In the genomic region with DNA sequence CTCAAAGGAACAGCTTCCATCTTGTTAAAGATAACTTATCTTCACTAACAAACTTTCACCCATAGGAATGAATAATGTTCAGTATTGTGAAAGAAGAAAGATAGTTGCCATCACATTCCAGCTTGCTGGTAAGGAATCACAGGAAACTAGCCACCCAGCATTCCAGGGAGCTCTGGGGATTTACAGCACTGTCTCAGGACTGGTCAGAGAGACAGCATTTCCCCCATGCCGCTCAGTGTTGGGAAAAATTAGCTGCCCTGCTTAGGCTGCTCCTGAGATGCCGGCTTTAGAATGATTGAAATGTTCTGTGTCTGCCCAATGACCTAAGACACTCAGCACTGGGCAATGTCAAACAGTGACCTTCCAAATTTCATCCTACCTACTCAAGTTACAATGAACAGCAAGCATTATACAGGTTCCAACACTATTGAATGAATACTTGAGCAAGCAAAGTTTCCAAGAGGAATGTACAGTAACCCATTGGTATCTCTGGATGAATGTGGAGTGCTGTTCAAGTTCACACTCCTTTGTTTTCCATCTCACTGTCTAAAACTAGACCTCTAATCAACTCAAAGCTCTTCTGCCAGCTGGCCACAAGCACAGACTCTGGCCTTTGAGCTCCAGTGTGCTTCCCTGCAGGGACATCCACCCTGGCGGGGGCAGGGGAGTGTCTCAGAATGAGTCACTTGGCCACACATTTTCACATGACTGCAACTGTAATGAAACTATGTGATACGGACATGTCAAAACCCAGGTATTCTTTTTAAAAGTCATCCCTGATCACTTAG, we compare ENCODE assay signal across 13 mouse cellular contexts. TPM values are rescaled to one million over a fixed set of nuclear protein-coding genes. Genes with fewer than 3 reads are reported as not detected.
A peak's percentile ranks its signal among the peaks of the same experiment; 100 is the strongest.
DNase-seq lines count a peak whose midpoint lies in the region; ATAC-seq and TF ChIP-seq lines count a peak whose summit lies in the region.
"Had no signal": no experiment of that assay in that cellular context is flagged by ENCODE, and none has a peak within 500 bp of the region (broad histone marks: within the 10 kb centered on the region; RNA-seq: fewer than 3 reads in every experiment).

No protein-coding gene starts in this region.

- H3K27ac ChIP-seq in kidney, adult 2 months (ENCODE audit: insufficient read depth, low read depth, low read length): no peak overlapping the region
- no peak overlapping the region for H3K27ac ChIP-seq in kidney, embryonic 15.5 days
- H3K27ac ChIP-seq: hindbrain, embryonic 15.5 days; limb, embryonic 13.5 days had no signal

- no peak overlapping the region for H3K9ac ChIP-seq in kidney, embryonic 15.5 days
- H3K9ac ChIP-seq: hindbrain, embryonic 15.5 days; limb, embryonic 13.5 days had no signal

- H3K4me3 ChIP-seq in kidney, adult 2 months (ENCODE audit: insufficient read depth, low read depth, low read length): no peak overlapping the region
- no peak overlapping the region for H3K4me3 ChIP-seq in kidney, embryonic 15.5 days (replicated peaks)
- H3K4me3 ChIP-seq: erythroblast, embryonic 14.5 days; hindbrain, embryonic 15.5 days; limb, embryonic 13.5 days; megakaryocyte, embryonic 14.5 days had no signal

- H3K27me3 ChIP-seq in kidney, adult 2 months (replicated peaks; ENCODE audit: control insufficient read depth, insufficient read depth, low read length): no peaks in the 10 kb centered on the region
- H3K27me3 ChIP-seq in kidney, embryonic 15.5 days: no peaks in the 10 kb centered on the region
- H3K27me3 ChIP-seq: hindbrain, embryonic 15.5 days; limb, embryonic 13.5 days; megakaryocyte, embryonic 14.5 days had no signal

- no peaks in the 10 kb centered on the region for H3K36me3 ChIP-seq in kidney, adult 2 months (ENCODE audit: control insufficient read depth, insufficient read depth, low read length)
- peaks cover 6% of the 10 kb centered on the region for H3K36me3 ChIP-seq in kidney, embryonic 15.5 days
- H3K36me3 ChIP-seq: G1E; hindbrain, embryonic 15.5 days had no signal

- no peak for TF ChIP-seq POLR2A in kidney, adult 2 months (IDR thresholded peaks at IDR 0.05; ENCODE audit: low read depth, low read length)

- no peak for TF ChIP-seq CTCF in kidney, adult 2 months (conservative IDR thresholded peaks at IDR 0.05; ENCODE audit: insufficient read depth, insufficient read length, low read depth, low read length)

- H3K9me3 ChIP-seq in kidney, embryonic 15.5 days (replicated peaks): no peaks in the 10 kb centered on the region
- H3K9me3 ChIP-seq: G1E; hindbrain, embryonic 15.5 days; limb, embryonic 13.5 days; megakaryocyte, embryonic 14.5 days had no signal

- 41% methylated on average over 4 of the region's 4 CpGs for WGBS in kidney, adult 2 months
- WGBS in kidney, embryonic 15.5 days: 63% methylated on average over 4 of the region's 4 CpGs

- peak; percentile 30 for DNase-seq in kidney, adult 2 months
- peak; percentile 97 for DNase-seq in Muller cell, postnatal 12 days (ENCODE audit: inconsistent ontology term)
- DNase-seq in gastrocnemius, postnatal 25 days: peak; percentile 37
- peak; percentile 62 for DNase-seq in heart, postnatal 4 days
- no peak for DNase-seq in right cerebral cortex, postnatal 14 days
- no peak for DNase-seq in thymus, postnatal 14 days

- H3K4me2 ChIP-seq in kidney, embryonic 15.5 days: no peak overlapping the region
- H3K4me2 ChIP-seq: hindbrain, embryonic 15.5 days; limb, embryonic 13.5 days had no signal

- ATAC-seq in kidney, embryonic 15.5 days (replicated peaks; ENCODE audit: low FRiP score): no peak
- no peak for ATAC-seq in monocyte, adult 5-6 weeks (replicated peaks; ENCODE audit: insufficient number of reproducible peaks, low FRiP score, low TSS enrichment, poor library complexity, severe bottlenecking)

- no peaks in the 10 kb centered on the region for H3K4me1 ChIP-seq in kidney, adult 2 months (ENCODE audit: control insufficient read depth, insufficient read depth, low read length)
- peaks cover 3% of the 10 kb centered on the region; the same call in 1 of the 2 replicates for H3K4me1 ChIP-seq in kidney, embryonic 15.5 days
- H3K4me1 ChIP-seq: hindbrain, embryonic 15.5 days; limb, embryonic 13.5 days; megakaryocyte, embryonic 14.5 days had no signal

RNA-seq across cellular contexts. Expression of gene Col12a1, which starts 38.0 kb away (rescaled TPM):
- 7.1 and 9.2 TPM in 2 replicates for polyA plus RNA-seq in kidney, adult 2 months (2012; rRNA removed)
- 30.5 and 33.5 TPM in 2 replicates for polyA plus RNA-seq in kidney, embryonic 15.5 days (2015; fragmentation: Nextera tagmentation; extraction: Ambion mirVana)
- 10 to 100 TPM in 1 of 2 experiments, 1 to 10 TPM in 1; 8.8 to 20.8 TPM for total RNA-seq in gastrocnemius, postnatal 25 days (2021)
- total RNA-seq in heart, postnatal 4 days (2021): 10 to 100 TPM; 17.6 to 20.2 TPM
- total RNA-seq in monocyte, adult 5-6 weeks (2017): 0.29 TPM in 1 of 3 replicates, not detected in the others
- polyA plus RNA-seq: erythroblast, embryonic 14.5 days had no signal

Comparison
In these comparisons a context has a peak if more than half of its experiments do, and no peak if none do; other contexts are left out.
1. DNase-seq: peak in kidney, adult 2 months (single experiment), Muller cell, postnatal 12 days (single experiment), gastrocnemius, postnatal 25 days (single experiment) and heart, postnatal 4 days (single experiment); none in right cerebral cortex, postnatal 14 days (single experiment) and thymus, postnatal 14 days (single experiment).